Mouse (Mus musculus): ENCODE results near the gene Cdc42ep1. TPM values are rescaled to one million over a fixed set of nuclear protein-coding genes. Genes with fewer than 3 reads are reported as not detected.

Cdc42ep1 gene
- polyA plus RNA-seq, 1 experiment from 2014 or later = 8.4 TPM

DNA sequence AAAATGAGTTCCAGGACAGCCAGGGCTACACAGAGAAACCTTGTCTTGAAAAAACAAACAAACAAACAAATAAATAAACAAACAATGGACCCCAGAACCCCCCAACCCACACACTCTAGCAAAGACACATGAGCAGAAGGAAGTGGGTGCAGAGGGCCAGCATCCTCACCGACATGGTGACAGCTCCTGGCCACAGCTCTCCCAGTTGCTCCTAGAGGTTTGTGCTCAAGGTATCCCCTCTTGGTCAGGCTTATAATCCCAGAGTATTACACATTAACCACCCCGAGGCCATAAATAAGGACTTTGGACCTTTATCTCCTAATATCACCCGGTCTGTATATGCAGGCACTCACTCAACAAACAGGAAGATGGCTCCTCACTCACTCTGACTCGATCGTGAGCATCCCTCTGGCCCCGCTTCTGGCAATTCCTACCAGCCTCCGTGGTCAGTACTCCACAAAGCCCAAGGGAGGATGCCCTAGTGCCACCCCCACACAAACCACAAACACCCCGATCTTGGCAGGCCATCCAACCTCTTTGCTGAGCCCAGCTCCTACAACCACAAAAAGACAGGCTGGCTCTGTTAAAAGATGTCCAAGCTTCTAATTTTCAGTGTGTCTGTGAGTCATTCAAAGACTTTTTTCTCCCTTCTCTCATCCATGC, 13.0 kb downstream of the Cdc42ep1 start, which contains the start of gene Lgals2:
TSS of gene Lgals2 (minus strand) at position 227 of the 663 bp plus-strand sequence.
- H3K4me3 ChIP-seq (replicated peaks) = no peak within 1 kb of the TSS
- no peak within 1 kb of the TSS for H3K27ac ChIP-seq
- H3K36me3 ChIP-seq (replicated peaks) = no peaks in the 10 kb centered on the region
- H3K27me3 ChIP-seq = peaks cover 10% of the 10 kb centered on the region; the same call in 1 of the 2 replicates
- H3K9me3 ChIP-seq = no peaks in the 10 kb centered on the region
- peaks cover 6% of the 10 kb centered on the region; the same call in 1 of the 2 replicates for H3K4me1 ChIP-seq
- no peak within 1 kb of the TSS for H3K4me2 ChIP-seq
- ATAC-seq (ENCODE audit: low FRiP score) = no peak
- WGBS = 87% methylated on average over 8 of the region's 8 CpGs
- no peak within 1 kb of the TSS for H3K9ac ChIP-seq

DNA sequence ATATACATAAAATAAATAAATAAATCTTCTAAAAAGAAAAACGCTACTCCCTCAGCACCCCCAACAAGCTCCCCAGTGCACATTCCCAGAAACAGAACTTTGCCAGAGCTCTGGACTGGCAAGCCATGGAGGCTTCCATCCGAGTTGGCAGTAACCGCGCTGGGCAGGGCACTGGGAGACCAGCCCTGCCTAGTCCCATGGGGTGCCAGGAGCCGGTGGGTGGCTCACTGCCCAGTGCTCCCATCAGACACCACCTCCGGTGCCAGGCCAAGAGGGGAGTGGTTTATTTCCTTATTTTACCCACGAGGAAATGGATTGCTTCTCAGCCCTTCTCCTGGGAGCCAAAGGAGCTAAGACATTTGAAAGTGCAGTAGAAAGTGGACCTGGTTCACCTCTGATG, 14.6 kb downstream of the Cdc42ep1 start:
- H3K36me3 ChIP-seq (replicated peaks) = no peaks in the 10 kb centered on the region
- no peak overlapping the region for H3K27ac ChIP-seq
- H3K4me2 ChIP-seq = no peak overlapping the region
- H3K27me3 ChIP-seq = 0 out of 2 replicates have a peak, but pooled peaks cover 4% of the 10 kb centered on the region
- H3K4me1 ChIP-seq = no peaks in the 10 kb centered on the region
- H3K9me3 ChIP-seq = no peaks in the 10 kb centered on the region
- no peak overlapping the region for H3K9ac ChIP-seq
- WGBS = 87% methylated on average over 7 of the region's 7 CpGs
- ATAC-seq (ENCODE audit: low FRiP score) = no peak
- no peak overlapping the region for H3K4me3 ChIP-seq (replicated peaks)

DNA sequence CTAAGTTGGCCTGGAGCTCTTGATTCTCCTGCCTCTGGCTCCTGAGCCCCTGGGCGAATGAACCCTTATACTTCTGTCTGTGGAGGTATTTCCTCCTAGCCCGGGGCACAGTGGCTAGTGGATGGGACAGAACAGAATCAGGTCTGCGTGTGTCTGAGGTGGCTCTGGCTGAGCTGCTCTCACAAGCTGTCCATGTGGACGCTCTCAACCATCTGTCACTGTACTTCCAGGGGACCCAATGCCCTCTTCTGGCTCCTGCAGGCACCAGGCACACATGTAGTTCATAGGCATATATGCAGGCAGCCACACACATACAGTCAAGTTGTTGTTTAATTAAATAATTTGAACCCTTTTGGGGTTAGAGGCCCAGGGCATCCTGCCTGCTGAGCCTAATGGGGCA, 16.9 kb downstream of the Cdc42ep1 start:
- H3K27ac ChIP-seq = no peak overlapping the region
- H3K9me3 ChIP-seq = no peaks in the 10 kb centered on the region
- no peak overlapping the region for H3K4me3 ChIP-seq (replicated peaks)
- H3K9ac ChIP-seq = no peak overlapping the region
- WGBS = 78% methylated on average over 4 of the region's 4 CpGs
- no peaks in the 10 kb centered on the region for H3K36me3 ChIP-seq (replicated peaks)
- no peak overlapping the region for H3K4me2 ChIP-seq
- no peak for ATAC-seq (ENCODE audit: low FRiP score)
- H3K27me3 ChIP-seq = 0 out of 2 replicates have a peak, but pooled peaks cover 4% of the 10 kb centered on the region
- H3K4me1 ChIP-seq = no peaks in the 10 kb centered on the region

DNA sequence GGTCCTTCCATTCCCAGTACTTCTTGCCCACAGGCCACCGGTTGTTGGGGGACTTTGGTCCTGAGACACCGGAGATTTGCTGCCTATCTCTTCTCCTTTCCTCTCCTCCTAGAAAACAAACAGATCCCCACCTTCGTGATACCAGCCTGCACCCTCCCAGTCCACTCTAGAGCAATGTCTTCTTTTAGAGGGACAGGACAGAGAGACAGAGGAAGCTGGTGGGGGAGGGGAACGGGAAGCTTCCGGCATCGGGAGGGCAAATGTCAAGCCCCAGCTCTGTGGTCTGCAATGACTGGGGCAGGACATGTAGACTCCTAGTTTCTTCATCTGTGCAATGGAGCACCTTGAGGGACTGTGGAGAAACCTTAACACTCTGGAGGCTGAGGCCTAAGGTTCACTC, 17.3 kb downstream of the Cdc42ep1 start:
- Histone ChIP-seq H3K36me3 (replicated peaks) (no peaks in the 10 kb centered on the region), H3K4me1 (no peaks in the 10 kb centered on the region), H3K27me3 (0 out of 2 replicates have a peak, but pooled peaks cover 4% of the 10 kb centered on the region), H3K9me3 (no peaks in the 10 kb centered on the region), H3K4me2 (no peak overlapping the region), H3K4me3 (replicated peaks) (no peak overlapping the region), H3K9ac (no peak overlapping the region), H3K27ac (no peak overlapping the region)
- WGBS = 89% methylated on average over 6 of the region's 6 CpGs
- ATAC-seq (ENCODE audit: low FRiP score) = no peak

DNA sequence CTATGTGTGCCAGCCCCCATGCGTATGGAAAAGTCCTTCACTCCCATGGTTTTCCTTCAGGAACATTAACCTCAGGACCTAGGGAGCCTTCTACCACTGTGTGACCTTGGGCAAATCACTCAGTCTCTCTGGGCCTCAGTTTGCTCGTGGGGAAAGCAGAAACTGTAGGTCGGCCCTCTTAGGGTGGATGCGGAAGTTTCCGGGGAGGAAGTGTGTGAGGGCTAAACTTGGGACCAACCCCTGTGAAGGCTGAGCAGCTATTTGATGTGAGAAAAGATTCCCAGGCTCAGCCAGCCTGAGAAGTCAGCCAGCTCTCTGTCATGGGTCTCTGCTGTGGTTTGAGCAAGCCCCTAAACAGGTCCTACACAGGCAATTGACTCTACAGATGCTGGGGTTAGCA, 19.9 kb downstream of the Cdc42ep1 start:
- Histone ChIP-seq H3K27ac (no peak overlapping the region), H3K36me3 (replicated peaks) (no peaks in the 10 kb centered on the region), H3K9ac (no peak overlapping the region), H3K9me3 (no peaks in the 10 kb centered on the region), H3K4me3 (replicated peaks) (no peak overlapping the region), H3K4me1 (no peaks in the 10 kb centered on the region), H3K27me3 (0 out of 2 replicates have a peak, but pooled peaks cover 4% of the 10 kb centered on the region), H3K4me2 (no peak overlapping the region)
- no peak for ATAC-seq (ENCODE audit: low FRiP score)
- 92% methylated on average over 5 of the region's 5 CpGs for WGBS

GRCm38 (mm10) chr15:78863154-78863553, 20.7 kb downstream of the Cdc42ep1 start:
- H3K36me3 ChIP-seq (replicated peaks) = no peaks in the 10 kb centered on the region
- H3K9me3 ChIP-seq = no peaks in the 10 kb centered on the region
- no peak overlapping the region for H3K9ac ChIP-seq
- no peak overlapping the region for H3K4me2 ChIP-seq
- 75% methylated on average over 2 of the region's 2 CpGs for whole genome bisulfite sequencing
- no peak for ATAC-seq (ENCODE audit: low FRiP score)
- H3K4me1 ChIP-seq = peaks cover 2% of the 10 kb centered on the region; the same call in 1 of the 2 replicates
- H3K27ac ChIP-seq = no peak overlapping the region
- H3K27me3 ChIP-seq = 0 out of 2 replicates have a peak, but pooled peaks cover 4% of the 10 kb centered on the region
- H3K4me3 ChIP-seq (replicated peaks) = no peak overlapping the region

DNA sequence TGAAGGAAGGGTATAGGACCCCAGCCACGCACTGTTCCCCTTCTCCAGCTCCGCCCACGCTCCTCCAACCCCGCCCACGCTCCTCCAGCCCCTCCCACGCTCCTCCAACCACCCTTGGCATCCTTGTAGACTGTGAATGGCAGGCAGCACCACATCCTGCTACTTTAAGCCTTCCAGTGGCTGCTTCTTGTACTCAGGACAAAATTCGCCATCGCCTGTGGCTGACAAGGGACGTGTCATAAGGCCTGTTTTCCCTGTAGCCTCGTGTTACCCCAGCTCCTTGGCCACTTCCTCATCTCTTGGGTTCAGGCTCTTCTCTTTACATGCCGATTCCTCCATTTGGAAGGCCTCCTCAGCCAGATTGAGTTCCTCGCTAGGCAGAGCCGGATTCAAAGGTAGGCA, 21.4 kb downstream of the Cdc42ep1 start:
- H3K4me2 ChIP-seq = no peak overlapping the region
- WGBS = 43% methylated on average over 13 of the region's 13 CpGs
- no peak for ATAC-seq (ENCODE audit: low FRiP score)

DNA sequence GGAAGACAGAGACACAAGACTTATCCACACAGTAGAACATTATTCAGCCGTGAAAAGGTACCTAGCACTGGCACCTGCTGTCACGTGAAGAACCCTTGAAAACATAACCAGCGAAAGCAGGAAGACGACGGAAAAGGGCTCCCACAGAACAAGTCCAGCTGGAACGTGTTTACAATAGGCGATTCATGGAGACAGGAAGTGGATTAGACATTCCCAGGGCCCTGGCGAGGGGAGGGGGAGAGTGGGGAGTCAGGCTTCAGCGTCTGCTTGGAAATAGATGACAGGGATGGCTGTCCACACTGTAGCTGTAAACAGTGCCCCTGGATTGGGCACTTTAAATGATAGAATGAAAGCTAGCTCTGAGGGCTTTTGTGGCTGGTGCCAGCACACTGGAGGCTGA, 26.0 kb downstream of the Cdc42ep1 start:
- H3K27me3 ChIP-seq = 0 out of 2 replicates have a peak, but pooled peaks cover 4% of the 10 kb centered on the region
- H3K9me3 ChIP-seq = no peaks in the 10 kb centered on the region
- peak overlapping the region; percentile 74 for H3K27ac ChIP-seq
- H3K9ac ChIP-seq = no peak overlapping the region
- no peak overlapping the region for H3K4me3 ChIP-seq (replicated peaks)
- H3K36me3 ChIP-seq (replicated peaks) = no peaks in the 10 kb centered on the region
- H3K4me1 ChIP-seq = peaks cover 15% of the 10 kb centered on the region
- ATAC-seq (ENCODE audit: low FRiP score) = peak; percentile 47; the same call in 1 of the 2 replicates
- H3K4me2 ChIP-seq = peak overlapping the region; percentile 6; the same call in 1 of the 2 replicates
- WGBS = 23% methylated on average over 9 of the region's 9 CpGs

More for the DNA sequence above, 21.4 kb downstream of the Cdc42ep1 start:
- no peak overlapping the region for H3K9ac ChIP-seq
- H3K36me3 ChIP-seq (replicated peaks) = no peaks in the 10 kb centered on the region
- no peak overlapping the region for H3K27ac ChIP-seq
- H3K4me1 ChIP-seq = peaks cover 9% of the 10 kb centered on the region
- H3K27me3 ChIP-seq = 0 out of 2 replicates have a peak, but pooled peaks cover 4% of the 10 kb centered on the region
- no peak overlapping the region for H3K4me3 ChIP-seq (replicated peaks)
- H3K9me3 ChIP-seq = no peaks in the 10 kb centered on the region

DNA sequence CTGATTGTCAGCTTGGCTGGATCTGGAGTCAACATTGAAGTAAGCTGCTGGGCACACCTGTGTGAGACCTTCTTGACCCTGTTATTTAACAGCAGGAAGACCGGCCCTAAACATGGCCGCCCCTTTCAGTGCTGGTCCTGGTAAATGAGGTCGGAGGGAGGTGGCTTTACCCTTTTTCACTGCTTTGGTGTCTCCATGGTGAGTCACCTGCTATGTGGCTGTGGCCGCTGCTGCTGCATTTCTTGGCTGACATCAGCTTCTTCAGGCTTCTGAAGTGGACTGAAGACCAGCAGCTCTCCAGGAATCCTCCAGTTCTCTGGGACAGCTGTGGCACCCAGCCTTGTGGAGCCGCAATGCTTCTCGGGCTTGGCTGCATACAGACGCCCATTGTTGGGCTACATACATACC, 26.4 kb downstream of the Cdc42ep1 start:
- Histone ChIP-seq H3K9ac (no peak overlapping the region), H3K27ac (peak overlapping the region; percentile 74), H3K9me3 (no peaks in the 10 kb centered on the region), H3K36me3 (replicated peaks) (no peaks in the 10 kb centered on the region), H3K27me3 (0 out of 2 replicates have a peak, but pooled peaks cover under 1% of the 10 kb centered on the region), H3K4me2 (peak overlapping the region; percentile 6; the same call in 1 of the 2 replicates), H3K4me1 (peaks cover 16% of the 10 kb centered on the region), H3K4me3 (replicated peaks) (no peak overlapping the region)
- 49% methylated on average over 7 of the region's 7 CpGs for WGBS
- ATAC-seq (ENCODE audit: low FRiP score) = peak; percentile 34; the same call in 1 of the 2 replicates

DNA sequence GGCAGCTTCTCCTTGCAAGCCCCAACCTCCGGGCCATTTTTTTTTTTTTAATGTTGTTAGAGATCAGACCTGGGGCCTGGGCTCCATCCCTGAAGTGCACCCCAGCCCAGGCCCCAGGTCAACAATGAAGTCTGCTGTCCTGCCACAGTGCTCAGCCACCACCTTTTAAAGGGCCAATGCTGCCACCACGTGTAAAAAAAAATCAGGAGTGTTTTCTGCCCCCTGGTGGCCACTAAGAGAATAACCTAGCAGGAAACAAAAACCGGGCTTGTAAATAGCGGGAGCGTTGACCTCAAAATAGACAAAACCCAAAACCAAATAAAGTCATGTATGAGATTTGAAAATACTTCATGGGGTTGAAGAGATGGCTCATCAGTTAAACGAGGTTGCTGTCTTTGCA, 27.4 kb downstream of the Cdc42ep1 start:
- no peak for ATAC-seq (ENCODE audit: low FRiP score)
- Histone ChIP-seq H3K27ac (no peak overlapping the region), H3K27me3 (no peaks in the 10 kb centered on the region), H3K36me3 (replicated peaks) (no peaks in the 10 kb centered on the region), H3K9me3 (no peaks in the 10 kb centered on the region), H3K4me3 (replicated peaks) (no peak overlapping the region), H3K4me1 (peaks cover 20% of the 10 kb centered on the region), H3K4me2 (no peak overlapping the region), H3K9ac (no peak overlapping the region)
- 26% methylated on average over 6 of the region's 6 CpGs for WGBS

DNA sequence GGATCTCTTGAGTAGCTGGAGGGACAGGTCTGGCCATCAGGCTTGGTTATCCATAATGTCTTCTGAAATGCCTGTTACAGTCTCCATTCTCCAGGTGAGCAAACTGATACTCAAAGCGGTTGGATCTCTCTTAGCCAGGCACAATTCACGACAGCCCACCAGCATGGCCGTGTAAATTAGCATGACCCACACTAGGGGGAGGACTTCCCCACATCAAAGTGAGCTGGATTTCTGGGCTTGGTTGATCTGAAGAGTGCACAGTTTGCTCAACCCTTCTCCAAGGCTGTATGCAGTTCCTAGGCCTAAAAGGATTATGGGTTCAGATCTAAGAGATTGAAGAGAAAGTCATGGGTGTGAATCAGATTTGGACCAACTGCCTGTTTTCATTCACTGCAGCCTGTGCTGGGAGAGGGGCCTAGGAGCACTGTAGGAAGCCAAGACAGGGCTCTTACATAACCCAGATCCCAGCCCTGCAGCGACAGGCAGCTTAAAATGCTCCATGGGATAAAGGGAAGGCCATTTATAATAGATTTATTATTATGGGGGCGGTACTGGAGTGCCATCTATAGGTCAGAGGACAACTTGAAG, 29.7 kb downstream of the Cdc42ep1 start:
- no peak overlapping the region for H3K4me2 ChIP-seq
- H3K36me3 ChIP-seq (replicated peaks) = no peaks in the 10 kb centered on the region
- H3K9me3 ChIP-seq = no peaks in the 10 kb centered on the region
- 64% methylated on average over 5 of the region's 5 CpGs for WGBS
- no peak overlapping the region for H3K9ac ChIP-seq
- H3K27me3 ChIP-seq = no peaks in the 10 kb centered on the region
- no peak for ATAC-seq (ENCODE audit: low FRiP score)
- no peak overlapping the region for H3K27ac ChIP-seq
- H3K4me3 ChIP-seq (replicated peaks) = no peak overlapping the region
- peaks cover 35% of the 10 kb centered on the region for H3K4me1 ChIP-seq

DNA sequence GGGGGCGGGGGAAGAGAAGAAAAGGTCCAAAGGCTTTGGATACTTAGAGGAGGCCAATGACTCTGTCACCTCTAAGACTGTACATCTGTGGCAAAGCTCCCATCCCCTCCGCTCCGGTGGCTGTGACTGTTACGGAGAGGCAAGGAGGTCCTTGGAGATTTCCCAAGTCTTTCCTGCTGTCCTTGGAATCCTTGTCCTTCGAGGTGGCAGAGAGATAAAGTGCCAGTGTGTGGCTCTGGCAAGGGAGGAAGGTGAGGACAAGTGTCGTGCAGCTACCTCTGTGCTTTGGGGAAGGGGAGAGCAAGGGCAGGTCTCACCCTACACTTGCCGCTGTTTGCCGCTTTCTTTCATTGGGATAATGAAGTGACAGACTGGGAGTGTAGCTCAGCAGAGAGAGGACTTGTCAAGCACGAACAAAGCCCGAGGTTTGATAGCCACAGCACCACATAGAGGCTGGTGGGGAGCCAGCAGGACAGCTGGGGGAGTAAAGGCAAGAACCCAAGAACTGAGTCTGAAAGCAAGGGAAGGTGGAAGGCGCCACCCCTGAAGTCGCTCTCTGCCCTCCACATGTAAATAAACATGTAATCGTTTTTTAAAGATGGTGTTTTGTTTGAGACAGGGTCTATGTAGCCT, 31.5 kb downstream of the Cdc42ep1 start:
- 60% methylated on average over 13 of the region's 13 CpGs for WGBS
- Histone ChIP-seq H3K4me2 (no peak overlapping the region), H3K4me3 (replicated peaks) (no peak overlapping the region), H3K27me3 (no peaks in the 10 kb centered on the region), H3K27ac (peak overlapping the region; percentile 25), H3K9ac (no peak overlapping the region; the same call in 1 of the 2 replicates), H3K36me3 (replicated peaks) (no peaks in the 10 kb centered on the region), H3K9me3 (no peaks in the 10 kb centered on the region), H3K4me1 (peaks cover 33% of the 10 kb centered on the region)
- no peak for ATAC-seq (ENCODE audit: low FRiP score)
